Mouse (Mus musculus) ES-E14 (cell line): ENCODE measurements around the gene Acvr1c.

Experiments
- CHD2 ChIP-seq: IDR thresholded peaks from 2 replicates; pipeline ENCODE4 v1.6.1; 2014; ENCODE audit warnings: mild to moderate bottlenecking, low read depth, low read length, inconsistent platforms
- ZC3H11A ChIP-seq: IDR thresholded peaks from 2 replicates; pipeline ENCODE4 v1.6.1; 2012; ENCODE audit warnings: low read depth, mild to moderate bottlenecking, inconsistent platforms, low read length, borderline replicate concordance

DNA sequence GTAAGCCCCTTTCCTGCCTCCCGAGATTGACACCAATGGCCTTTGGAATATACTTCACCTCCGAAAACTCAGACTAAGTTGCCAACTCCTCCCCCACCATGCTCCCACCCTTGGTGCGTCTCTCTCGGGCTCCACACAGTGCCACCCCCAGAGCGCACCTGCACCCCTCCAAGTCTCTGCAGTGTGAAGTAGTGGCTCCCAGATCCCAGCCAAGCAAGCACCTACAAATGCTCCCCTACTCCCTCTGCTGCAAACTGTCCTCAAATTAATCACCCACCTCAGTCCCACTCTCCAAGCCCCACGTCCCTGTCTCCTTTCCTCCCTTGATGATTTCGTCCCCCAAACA is 654 bp downstream of the Acvr1c start:
- TF ChIP-seq CHD2 = no peak
- TF ChIP-seq ZC3H11A = no peak
